8 mouse cellular contexts compared by ENCODE assay signal in the genomic region with DNA sequence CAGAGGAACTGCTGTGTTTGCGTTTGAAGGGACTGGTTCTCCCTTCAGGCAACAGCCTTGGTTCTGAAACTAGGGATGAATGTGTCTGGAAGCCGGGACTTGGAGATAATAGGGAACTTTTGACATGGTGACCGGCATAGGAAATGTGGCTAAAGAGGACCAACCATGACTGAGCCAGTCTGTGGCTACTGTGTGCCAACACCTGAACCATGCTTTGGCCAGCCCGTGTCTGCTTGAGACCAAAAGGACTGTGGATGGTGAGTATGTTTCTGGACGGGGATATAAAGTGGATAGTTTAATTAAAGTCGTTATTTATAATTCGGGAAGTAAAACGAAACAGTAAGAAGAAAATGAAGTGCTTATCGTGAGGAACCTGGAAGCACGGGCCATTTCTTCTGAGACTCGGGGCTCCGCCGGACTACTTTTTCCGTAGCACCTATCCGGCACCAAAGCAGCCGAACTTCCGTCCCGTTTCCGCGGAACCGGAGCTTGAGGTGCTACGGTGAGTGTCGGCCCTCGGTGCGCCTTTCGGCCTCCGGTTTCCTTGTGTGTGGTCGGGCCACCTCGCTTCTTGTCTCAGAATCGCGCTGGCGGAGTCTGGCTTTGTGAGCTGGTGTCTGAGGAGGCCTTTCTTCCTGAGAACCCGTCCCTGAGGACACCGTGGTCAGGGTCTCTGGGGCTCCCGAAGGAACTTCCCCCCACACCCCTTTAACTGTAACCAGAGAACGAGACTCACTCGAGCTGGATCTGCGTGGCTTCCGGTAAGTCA. TPM values are rescaled to one million over a fixed set of nuclear protein-coding genes. Genes with fewer than 3 reads are reported as not detected.
A peak's percentile ranks its signal among the peaks of the same experiment; 100 is the strongest.
DNase-seq lines count a peak whose midpoint lies in the region; ATAC-seq lines count a peak whose summit lies in the region.

A gene (plus strand): TSS at position 462 of the 769 bp plus-strand sequence.

- peak; percentile 86 for DNase-seq in adipocyte (ENCODE audit: low spot score)
- DNase-seq in embryo, embryonic 10 days (ENCODE audit: low spot score): peak; percentile 75
- DNase-seq in gastrocnemius, postnatal 10 days: peak; percentile 78
- peak; percentile 95 for DNase-seq in induced T-regulatory cell, adult 2 months (ENCODE audit: low read depth)
- peak; percentile 72 to 83 for DNase-seq in left cerebral cortex, postnatal 10 days (ENCODE audit: extremely low spot score in 1 of 2, low spot score in 2 of 2)
- peak; percentile 75 for DNase-seq in right cerebral cortex, postnatal 25 days
- DNase-seq in yolk sac, embryonic 10.5 days (ENCODE audit: low spot score): peak; percentile 80

- intact Hi-C loops in left cerebral cortex, postnatal 10 days (cut with DNase I): loop anchor here (5.0 to 10.0 kb wide), 2 partner anchors 65 to 307 kb away; a partner anchor contains a TSS

- peak; percentile 78 for ATAC-seq in megakaryocyte-erythroid progenitor cell, adult 5-6 weeks (replicated peaks; ENCODE audit: low FRiP score, low TSS enrichment, poor library complexity, severe bottlenecking)

RNA-seq across cellular contexts. Expression of the gene that starts here (rescaled TPM):
- total RNA-seq in gastrocnemius, postnatal 10 days (2021): 10 to 100 TPM; 16.2 to 18.6 TPM
- 10 to 100 TPM; 33.8 to 35.9 TPM for total RNA-seq in left cerebral cortex, postnatal 10 days (2021)
- 20.2 and 21.2 TPM in 2 replicates for total RNA-seq in megakaryocyte-erythroid progenitor cell, adult 5-6 weeks (2014; fragmentation: Nextera tagmentation)
- total RNA-seq in megakaryocyte-erythroid progenitor cell, adult 5-6 weeks (2017): 8.3 and 16.9 TPM in 2 replicates

Comparison
In these comparisons a context has a peak if more than half of its experiments do, and no peak if none do; other contexts are left out.
1. Peak in every context shown above with its lines: DNase-seq and ATAC-seq.